Mouse (Mus musculus) brain, embryonic 14.5 days (tissue): ENCODE data around the gene Pphln1. TPM values are rescaled to one million over a fixed set of nuclear protein-coding genes. Genes with fewer than 3 reads are reported as not detected.

Experiments
- DNase-seq: peaks from one replicate; pipeline ENCODE4 v3.0.0-alpha.2; 2011; ENCODE audit warnings: low read depth
- CTCF ChIP-seq: fragments of 200-500 bp; IDR thresholded peaks from 2 replicates; pipeline ENCODE4 v1.5.1; 2012; ENCODE audit warnings: inconsistent platforms, mild to moderate bottlenecking, moderate library complexity, borderline replicate concordance; ENCODE audit not compliant: insufficient read depth, insufficient read length; ENCODE audit errors: extremely low read depth
- POLR2A ChIP-seq: fragments of 200-500 bp; IDR thresholded peaks from 2 replicates; pipeline ENCODE4 v1.6.1; 2012; ENCODE audit warnings: mild to moderate bottlenecking, inconsistent platforms, borderline replicate concordance; ENCODE audit not compliant: poor library complexity, insufficient read depth, insufficient read length, severe bottlenecking; ENCODE audit errors: extremely low read depth
- polyA plus RNA-seq: library from polyadenylated mRNA; depleted of rRNA; stranded (reverse); fragments of >200 nt; gene quantifications from 2 replicates; pipeline ENCODE4 v1.2.3, GENCODE M21; 2012

Pphln1 gene
- polyA plus RNA-seq, 1 experiment, result 34.8 TPM

GRCm38 (mm10) chr15:93515316-93515715, 117.2 kb downstream of the Pphln1 start:
- DNase-seq, result no peak
- no peak for TF ChIP-seq POLR2A
- TF ChIP-seq CTCF, result no peak

DNA sequence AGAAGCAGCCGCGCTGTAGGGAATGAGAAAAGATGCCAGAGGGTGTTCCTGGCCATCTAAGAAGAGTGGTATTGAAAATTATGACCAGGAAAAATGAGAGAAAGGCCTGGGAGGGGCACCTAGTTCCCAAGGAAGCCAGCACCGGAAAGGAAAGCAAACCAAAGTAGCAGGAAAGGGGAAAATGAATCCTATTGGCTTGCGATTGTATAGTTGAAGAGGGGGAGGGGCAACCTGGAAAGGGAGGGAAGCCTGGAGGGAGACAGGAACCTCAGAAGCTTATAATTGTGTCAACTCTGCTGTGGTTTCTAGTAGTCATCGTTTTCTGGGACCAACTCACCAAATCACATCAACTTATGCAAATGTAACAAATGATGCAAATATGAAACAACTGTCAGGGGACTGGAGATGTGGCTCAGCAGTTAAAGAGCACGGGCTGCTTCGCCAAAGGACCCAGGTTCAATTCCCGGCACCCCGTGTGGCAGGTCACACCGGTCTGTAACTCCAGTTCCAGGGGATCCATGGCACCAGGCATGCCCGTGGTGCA, 118.9 kb downstream of the Pphln1 start:
- no peak for TF ChIP-seq CTCF
- no peak for TF ChIP-seq POLR2A
- no peak for DNase-seq

GRCm38 (mm10) chr15:93518143-93518902, 120.2 kb downstream of the Pphln1 start:
- no peak for TF ChIP-seq CTCF
- TF ChIP-seq POLR2A, result no peak
- peak; percentile 53 for DNase-seq

DNA sequence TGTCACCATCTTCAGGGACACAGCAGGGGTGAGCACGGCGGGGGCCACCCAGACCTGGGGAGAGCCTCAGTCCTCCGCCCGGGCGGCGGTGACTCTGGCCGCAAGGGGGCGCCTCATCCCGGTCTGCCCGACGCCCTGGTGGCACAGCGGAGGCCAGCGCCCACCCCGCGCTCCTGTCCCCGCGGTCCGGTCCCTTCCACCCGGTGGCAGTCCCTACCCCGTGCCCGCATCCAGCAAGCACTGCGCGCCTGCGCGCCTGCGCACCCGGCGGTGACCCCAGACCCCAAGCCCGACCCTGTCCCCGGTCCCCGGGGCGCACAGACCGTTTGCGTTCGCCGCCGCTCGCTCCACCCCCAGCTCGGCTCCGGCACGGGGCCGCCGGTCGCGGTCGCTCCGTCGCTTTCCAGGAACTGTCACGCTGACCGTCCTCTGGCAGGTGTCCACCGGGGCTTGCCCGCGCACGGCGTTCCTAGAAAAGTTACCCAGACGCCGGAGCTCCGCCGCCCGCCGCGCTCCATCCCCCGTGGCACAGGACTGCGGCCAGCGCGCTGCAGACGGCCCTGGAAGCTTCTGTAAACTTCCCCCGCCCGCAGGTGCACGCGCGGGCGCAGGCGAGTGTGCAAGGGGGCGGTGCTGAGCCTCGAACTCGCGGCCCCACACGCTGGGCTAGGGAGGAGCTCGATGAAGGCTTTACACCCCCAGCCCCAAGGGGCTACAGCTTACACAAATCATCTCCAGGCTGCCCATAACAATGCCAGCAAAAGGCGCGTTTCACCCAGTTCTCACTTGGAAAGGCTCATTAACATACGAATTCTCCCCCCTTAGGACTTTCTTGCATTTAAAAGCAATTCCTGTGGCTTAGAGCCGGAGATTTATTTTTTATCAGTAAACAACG, 121.0 kb downstream of the Pphln1 start:
- DNase-seq, result peak; percentile 76
- TF ChIP-seq CTCF (peak; percentile 75), POLR2A (no peak)

- TF ChIP-seq CTCF, result no peak
- TF ChIP-seq POLR2A, result no peak
- no peak for DNase-seq
Measured at GRCm38 (mm10) chr15:93519836-93520826, 122.0 kb downstream of the Pphln1 start.

- TF ChIP-seq CTCF (no peak), POLR2A (no peak)
- no peak for DNase-seq
Measured at GRCm38 (mm10) chr15:93521088-93521786, 123.1 kb downstream of the Pphln1 start.

DNA sequence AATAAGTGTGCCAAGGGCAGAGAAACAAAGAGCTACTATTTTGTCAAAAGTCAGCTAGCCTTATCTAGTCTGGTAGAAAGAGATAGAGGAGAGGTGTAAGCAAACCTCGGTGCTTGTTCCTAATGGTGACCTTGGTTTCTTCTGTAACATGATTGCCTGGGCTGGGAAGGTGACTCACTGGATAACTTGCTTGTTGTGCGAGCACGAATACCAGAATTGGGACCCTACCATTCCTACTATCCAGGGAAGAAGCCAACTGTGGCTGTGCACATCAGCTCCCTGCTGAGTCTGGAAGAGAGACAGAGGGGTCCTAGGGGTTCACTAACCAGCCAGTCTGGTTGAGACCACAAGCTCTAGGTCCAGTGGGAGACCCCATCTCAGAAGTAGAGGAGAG, 123.6 kb downstream of the Pphln1 start:
- DNase-seq, result no peak
- TF ChIP-seq CTCF (no peak), POLR2A (no peak)

- no peak for DNase-seq
- no peak for TF ChIP-seq POLR2A
- no peak for TF ChIP-seq CTCF
Measured at GRCm38 (mm10) chr15:93525305-93525917, 127.3 kb downstream of the Pphln1 start.

DNA sequence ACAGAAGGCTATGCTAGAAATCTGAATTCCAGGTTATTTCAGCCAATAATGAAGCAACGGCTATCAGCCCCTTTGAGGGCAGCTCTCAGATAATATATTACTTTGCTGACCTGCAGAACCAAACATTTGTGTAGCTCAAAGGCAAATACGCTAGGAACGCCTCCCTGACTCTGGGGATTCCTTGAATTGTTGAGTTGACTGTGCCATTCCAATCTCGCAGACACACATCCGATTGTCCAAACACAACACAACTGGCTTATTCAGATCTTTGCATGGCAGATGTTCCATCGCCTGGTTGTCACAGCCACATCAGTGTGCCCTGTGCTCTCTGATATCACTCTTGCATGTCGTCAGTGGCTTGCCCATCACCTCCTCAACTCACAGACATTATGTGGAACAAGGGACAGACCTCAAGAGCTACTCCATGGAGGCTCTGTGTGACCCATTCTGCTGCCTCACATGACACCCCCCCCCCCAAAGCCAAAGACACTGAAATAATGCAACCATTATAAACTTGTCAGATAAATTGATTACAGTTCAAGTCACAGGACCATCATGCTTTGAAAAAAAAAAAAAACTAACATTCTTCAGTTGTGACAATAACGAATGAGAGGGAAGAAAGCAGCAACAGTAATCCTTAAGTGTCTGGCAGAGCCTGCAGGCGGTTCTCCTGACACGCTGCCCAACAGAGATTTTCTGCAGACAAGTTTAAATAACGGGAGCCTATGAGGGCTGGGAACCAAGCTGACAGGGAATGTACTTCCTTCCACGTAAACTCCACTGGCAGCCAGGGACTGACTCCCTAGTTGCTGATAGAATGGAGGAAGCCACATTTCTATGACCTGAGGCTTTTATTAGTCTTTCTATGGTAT, 131.9 kb downstream of the Pphln1 start:
- no peak for DNase-seq
- no peak for TF ChIP-seq POLR2A
- no peak for TF ChIP-seq CTCF
